Mouse (Mus musculus): ENCODE measurements around the gene M1ap. TPM values are rescaled to one million over a fixed set of nuclear protein-coding genes. Genes with fewer than 3 reads are reported as not detected.

Gene M1ap
- 3.6 and 5.2 TPM in 2 replicates for polyA plus RNA-seq (2012; ENCODE audit: insufficient read depth, low replicate concordance)

DNA sequence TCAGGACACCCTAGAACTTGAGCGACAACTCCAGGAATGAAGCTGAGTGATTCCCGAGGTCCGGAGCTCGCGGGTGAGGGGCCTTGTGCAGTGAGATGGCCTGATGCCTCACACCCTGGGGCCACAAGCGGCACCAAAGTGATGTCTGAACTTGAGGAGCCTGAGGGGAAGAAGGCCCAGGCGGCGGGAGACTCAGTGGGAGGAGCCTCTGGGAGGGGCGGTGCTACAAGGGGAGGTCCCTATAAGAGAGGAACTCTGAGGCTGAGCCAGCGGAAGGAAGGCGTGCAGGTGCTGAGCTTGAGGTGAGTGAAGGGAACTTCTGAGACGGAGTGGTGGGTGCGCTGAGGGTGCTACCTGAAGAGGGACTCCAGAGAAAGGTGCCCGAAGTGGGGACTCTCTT, at the start of gene M1ap:
Gene M1ap (plus strand): TSS at position 252 of the 400 bp plus-strand sequence.
- Histone ChIP-seq H3K9me3 (peaks cover 21% of the 10 kb centered on the region), H3K36me3 (replicated peaks; ENCODE audit: low read length) (no peaks in the 10 kb centered on the region), H3K4me3 (replicated peaks) (no peak within 1 kb of the TSS), H3K27me3 (replicated peaks) (peaks cover 8% of the 10 kb centered on the region), H3K4me1 (peaks cover 6% of the 10 kb centered on the region; the same call in 1 of the 2 replicates)
- TF ChIP-seq GATA1 (IDR thresholded peaks at IDR 0.05; ENCODE audit: borderline replicate concordance, low read length) (no peak), FLI1 (IDR thresholded peaks at IDR 0.05; ENCODE audit: low read length) (no peak)

DNA sequence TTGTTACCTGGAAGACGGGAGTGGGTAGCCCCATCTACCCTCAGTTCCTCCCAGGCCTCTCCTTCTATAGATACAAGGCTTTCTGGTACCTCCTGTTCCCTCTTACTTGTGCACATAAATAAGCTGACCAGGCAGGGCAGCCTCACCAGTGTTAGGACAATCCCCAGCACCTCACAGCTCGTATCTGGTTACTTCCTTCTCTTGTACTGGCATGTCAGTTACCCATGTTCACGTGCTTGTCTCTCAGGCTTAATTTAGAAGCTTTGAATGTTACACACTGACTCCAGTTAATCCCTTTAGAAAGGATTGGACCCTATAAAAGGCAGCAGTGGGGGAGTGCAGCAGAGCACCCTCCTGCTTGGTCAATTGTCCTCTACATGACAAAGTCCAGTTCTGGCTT, 49.4 kb upstream of the M1ap start:
- TF ChIP-seq GATA1 (IDR thresholded peaks at IDR 0.05; ENCODE audit: borderline replicate concordance, low read length) (no peak), FLI1 (IDR thresholded peaks at IDR 0.05; ENCODE audit: low read length) (no peak)
- H3K4me1 ChIP-seq = peaks cover 33% of the 10 kb centered on the region
- no peaks in the 10 kb centered on the region for H3K36me3 ChIP-seq (replicated peaks; ENCODE audit: low read length)
- peaks cover 78% of the 10 kb centered on the region for H3K27me3 ChIP-seq (replicated peaks)
- no peak overlapping the region for H3K4me3 ChIP-seq (replicated peaks)
- peaks cover 9% of the 10 kb centered on the region for H3K9me3 ChIP-seq

DNA sequence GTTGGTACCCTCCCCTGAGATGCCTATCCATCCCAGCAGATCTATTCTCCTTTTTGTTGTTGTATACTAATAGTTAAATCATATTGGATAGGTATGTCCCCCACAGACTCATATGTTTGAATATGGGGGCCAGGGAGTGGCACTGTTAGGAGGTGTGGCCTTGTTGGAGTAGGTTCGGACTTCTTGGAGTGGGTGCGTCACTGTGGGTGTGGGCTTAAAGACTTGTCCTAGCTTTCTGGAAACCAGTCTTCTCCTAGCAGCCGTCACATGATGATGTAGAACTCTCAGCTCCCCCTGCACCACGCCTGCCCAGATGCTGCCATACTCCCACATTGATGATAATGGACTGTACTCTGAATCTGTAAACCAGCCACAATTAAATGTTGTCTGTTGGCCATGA, 48.5 kb upstream of the M1ap start:
- H3K4me1 ChIP-seq = peaks cover 42% of the 10 kb centered on the region
- peaks cover 72% of the 10 kb centered on the region for H3K27me3 ChIP-seq (replicated peaks)
- TF ChIP-seq FLI1 (IDR thresholded peaks at IDR 0.05; ENCODE audit: low read length) (no peak), GATA1 (IDR thresholded peaks at IDR 0.05; ENCODE audit: borderline replicate concordance, low read length) (no peak)
- H3K36me3 ChIP-seq (replicated peaks; ENCODE audit: low read length) = no peaks in the 10 kb centered on the region
- H3K4me3 ChIP-seq (replicated peaks) = no peak overlapping the region
- peaks cover 9% of the 10 kb centered on the region for H3K9me3 ChIP-seq

- peaks cover 47% of the 10 kb centered on the region for H3K4me1 ChIP-seq
- TF ChIP-seq GATA1 (IDR thresholded peaks at IDR 0.05; ENCODE audit: borderline replicate concordance, low read length) = no peak
- no peak for TF ChIP-seq FLI1 (IDR thresholded peaks at IDR 0.05; ENCODE audit: low read length)
- no peak overlapping the region for H3K4me3 ChIP-seq (replicated peaks)
- peaks cover 9% of the 10 kb centered on the region for H3K9me3 ChIP-seq
- H3K36me3 ChIP-seq (replicated peaks; ENCODE audit: low read length) = no peaks in the 10 kb centered on the region
- peaks cover 72% of the 10 kb centered on the region for H3K27me3 ChIP-seq (replicated peaks)
Measured at GRCm38 (mm10) chr6:82898745-82899144, 48.0 kb upstream of the M1ap start.

- Histone ChIP-seq H3K4me1 (peaks cover 71% of the 10 kb centered on the region), H3K4me3 (replicated peaks) (peak overlapping the region; percentile 23), H3K27me3 (replicated peaks) (peaks cover 63% of the 10 kb centered on the region), H3K36me3 (replicated peaks; ENCODE audit: low read length) (no peaks in the 10 kb centered on the region), H3K9me3 (0 out of 2 replicates have a peak, but pooled peaks cover 4% of the 10 kb centered on the region)
- TF ChIP-seq FLI1 (IDR thresholded peaks at IDR 0.05; ENCODE audit: low read length) (no peak), GATA1 (IDR thresholded peaks at IDR 0.05; ENCODE audit: borderline replicate concordance, low read length) (peak; percentile 70; the same call in 1 of the 3 replicates)
Measured at GRCm38 (mm10) chr6:82902559-82902958, 44.1 kb upstream of the M1ap start.

DNA sequence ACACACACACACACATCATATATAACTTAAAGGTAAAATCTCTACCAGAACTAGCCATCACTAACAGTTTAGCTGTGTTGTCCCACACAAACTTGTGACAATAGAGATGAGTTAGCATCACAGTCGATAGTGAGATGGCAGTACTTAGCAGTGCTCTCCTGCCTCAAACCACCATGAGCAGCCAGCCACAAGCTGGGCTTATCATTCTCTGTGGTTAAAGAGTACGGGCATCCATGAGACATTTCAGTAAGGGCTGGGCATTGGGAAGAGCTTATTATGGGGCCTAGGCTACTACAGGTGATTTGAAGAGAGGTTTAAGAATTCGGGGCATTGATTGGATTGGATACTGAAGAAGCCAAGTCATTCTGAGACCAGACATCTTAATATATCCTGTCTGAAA, 39.7 kb upstream of the M1ap start:
- no peak overlapping the region for H3K4me3 ChIP-seq (replicated peaks)
- H3K36me3 ChIP-seq (replicated peaks; ENCODE audit: low read length) = no peaks in the 10 kb centered on the region
- H3K9me3 ChIP-seq = peaks cover 8% of the 10 kb centered on the region; the same call in 1 of the 2 replicates
- peaks cover 39% of the 10 kb centered on the region for H3K27me3 ChIP-seq (replicated peaks)
- no peak for TF ChIP-seq FLI1 (IDR thresholded peaks at IDR 0.05; ENCODE audit: low read length)
- no peak for TF ChIP-seq GATA1 (IDR thresholded peaks at IDR 0.05; ENCODE audit: borderline replicate concordance, low read length)
- peaks cover 87% of the 10 kb centered on the region for H3K4me1 ChIP-seq

GRCm38 (mm10) chr6:82908034-82908433, 38.7 kb upstream of the M1ap start:
- H3K9me3 ChIP-seq = peaks cover 10% of the 10 kb centered on the region; the same call in 1 of the 2 replicates
- no peak overlapping the region for H3K4me3 ChIP-seq (replicated peaks)
- TF ChIP-seq FLI1 (IDR thresholded peaks at IDR 0.05; ENCODE audit: low read length) (no peak), GATA1 (IDR thresholded peaks at IDR 0.05; ENCODE audit: borderline replicate concordance, low read length) (no peak)
- H3K36me3 ChIP-seq (replicated peaks; ENCODE audit: low read length) = no peaks in the 10 kb centered on the region
- H3K4me1 ChIP-seq = peaks cover 87% of the 10 kb centered on the region
- H3K27me3 ChIP-seq (replicated peaks) = peaks cover 49% of the 10 kb centered on the region

DNA sequence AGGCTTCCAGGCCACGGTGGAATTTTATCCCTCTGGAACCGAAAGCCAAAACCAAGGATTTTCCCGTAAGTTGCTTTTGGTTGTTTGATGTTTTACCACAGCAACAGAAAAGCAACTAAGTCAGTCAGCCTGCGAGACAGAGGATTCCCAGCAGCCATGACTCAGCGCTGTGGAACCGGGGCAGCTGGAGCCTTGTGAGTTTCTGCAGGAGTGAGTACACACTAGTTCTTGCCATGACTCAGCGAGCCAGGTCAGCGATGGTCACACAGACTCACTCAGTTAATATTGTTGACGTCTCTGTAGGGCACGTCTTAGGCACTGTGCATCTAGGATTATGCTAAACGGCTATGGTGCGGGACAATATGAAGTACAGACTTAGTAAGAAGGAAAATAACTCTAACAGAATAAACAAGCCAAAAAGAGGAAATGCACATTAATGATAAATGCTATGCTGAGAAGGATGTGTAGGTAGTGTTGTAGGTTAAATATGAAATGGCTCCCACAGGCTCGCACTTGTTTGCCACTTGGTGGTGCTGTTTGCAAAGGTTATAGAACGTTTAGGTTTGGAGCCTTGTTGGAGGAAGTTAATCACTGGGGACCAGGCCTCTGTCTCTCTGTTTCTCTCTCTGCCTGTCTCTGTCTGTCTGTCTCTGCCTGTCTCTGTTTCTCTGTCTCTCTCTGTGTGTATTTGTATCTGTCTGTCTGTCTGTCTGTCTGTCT, 37.4 kb upstream of the M1ap start:
- Histone ChIP-seq H3K4me1 (peaks cover 88% of the 10 kb centered on the region), H3K27me3 (replicated peaks) (peaks cover 54% of the 10 kb centered on the region), H3K9me3 (peaks cover 10% of the 10 kb centered on the region; the same call in 1 of the 2 replicates), H3K4me3 (replicated peaks) (peak overlapping the region; percentile 81), H3K36me3 (replicated peaks; ENCODE audit: low read length) (no peaks in the 10 kb centered on the region)
- TF ChIP-seq GATA1 (IDR thresholded peaks at IDR 0.05; ENCODE audit: borderline replicate concordance, low read length) (no peak), FLI1 (IDR thresholded peaks at IDR 0.05; ENCODE audit: low read length) (no peak)

DNA sequence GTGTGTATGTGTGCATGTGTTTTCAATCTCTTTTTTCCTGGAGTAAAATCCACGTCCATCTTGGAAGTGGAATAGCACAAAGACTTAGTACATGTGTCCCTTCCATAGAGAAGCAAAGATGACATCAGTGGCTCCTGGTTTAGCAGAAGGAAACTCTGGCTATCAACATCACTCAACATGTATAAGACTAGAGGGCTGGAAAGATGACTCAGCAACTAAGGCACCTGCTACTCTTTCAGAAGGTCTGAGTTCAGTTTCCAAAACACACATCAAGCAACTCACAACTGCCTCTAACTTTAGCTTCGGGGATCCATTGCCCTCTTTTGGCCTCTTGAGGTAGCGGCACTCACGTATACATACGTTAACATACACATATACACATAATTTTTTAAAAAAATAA, 35.4 kb upstream of the M1ap start:
- TF ChIP-seq GATA1 (IDR thresholded peaks at IDR 0.05; ENCODE audit: borderline replicate concordance, low read length) = no peak
- no peak for TF ChIP-seq FLI1 (IDR thresholded peaks at IDR 0.05; ENCODE audit: low read length)
- Histone ChIP-seq H3K36me3 (replicated peaks; ENCODE audit: low read length) (no peaks in the 10 kb centered on the region), H3K4me3 (replicated peaks) (no peak overlapping the region), H3K27me3 (replicated peaks) (peaks cover 42% of the 10 kb centered on the region), H3K9me3 (peaks cover 10% of the 10 kb centered on the region; the same call in 1 of the 2 replicates), H3K4me1 (peaks cover 69% of the 10 kb centered on the region)
